Mouse (Mus musculus) ovary, adult 18-20 months (tissue): ENCODE data around the gene Smpd3.
A peak's percentile ranks its signal among the peaks of the same experiment; 100 is the strongest.
"Not testable (repeated sequence)": the region's sequence is repeated elsewhere in the genome, so short reads cannot be mapped to it uniquely, and the experiment has no call there.

ENCODE experiments used
- DNase-seq: peaks from one replicate; pipeline ENCODE4 v3.0.0; 2022; ENCODE audit warnings: low spot score, mixed read lengths

Gene Smpd3

GRCm38 (mm10) chr8:106326624-106327023, 11.2 kb downstream of the Smpd3 start:
- DNase-seq = no peak

- DNase-seq = no peak
Measured at GRCm38 (mm10) chr8:106321434-106321833, 16.4 kb downstream of the Smpd3 start.

DNA sequence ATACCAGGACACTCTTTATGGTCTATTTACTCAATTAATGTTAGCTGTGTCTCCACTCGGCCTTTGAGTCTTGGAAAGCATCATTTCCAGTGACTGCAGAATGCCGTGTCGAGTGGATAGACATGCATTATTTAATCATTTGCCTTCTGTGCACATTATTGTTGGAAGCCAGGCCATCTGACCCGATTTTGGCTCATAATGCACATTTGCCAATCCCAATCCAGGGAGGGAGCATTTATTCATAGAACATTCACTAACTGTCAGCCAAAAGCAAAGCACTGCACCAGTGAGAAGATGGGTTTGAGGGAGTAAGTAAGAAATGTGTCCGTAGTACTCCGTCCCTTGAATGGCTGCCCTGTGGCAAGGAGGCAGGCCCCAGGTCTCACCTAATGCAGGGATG, 17.8 kb downstream of the Smpd3 start:
- no peak for DNase-seq

DNA sequence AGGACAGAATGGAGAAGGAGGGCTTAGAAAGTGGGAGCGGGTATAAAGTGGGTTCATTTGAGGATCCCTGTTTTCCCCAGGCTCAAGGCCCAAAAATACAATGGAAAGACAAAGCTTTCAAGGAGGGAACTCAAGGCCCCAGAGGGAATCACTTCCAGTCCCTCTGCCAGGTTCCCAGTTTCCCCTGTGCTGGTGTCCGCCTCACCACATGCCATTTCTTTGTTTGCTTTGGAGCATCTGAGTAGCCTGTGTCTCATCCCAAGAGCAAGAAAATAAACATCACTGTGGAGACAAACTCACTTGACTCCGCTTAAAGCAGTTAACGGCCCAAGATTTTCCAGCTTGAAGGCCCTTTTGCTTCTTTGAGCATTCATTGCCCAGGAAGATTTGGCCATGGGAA, 20.7 kb downstream of the Smpd3 start:
- DNase-seq = no peak

DNA sequence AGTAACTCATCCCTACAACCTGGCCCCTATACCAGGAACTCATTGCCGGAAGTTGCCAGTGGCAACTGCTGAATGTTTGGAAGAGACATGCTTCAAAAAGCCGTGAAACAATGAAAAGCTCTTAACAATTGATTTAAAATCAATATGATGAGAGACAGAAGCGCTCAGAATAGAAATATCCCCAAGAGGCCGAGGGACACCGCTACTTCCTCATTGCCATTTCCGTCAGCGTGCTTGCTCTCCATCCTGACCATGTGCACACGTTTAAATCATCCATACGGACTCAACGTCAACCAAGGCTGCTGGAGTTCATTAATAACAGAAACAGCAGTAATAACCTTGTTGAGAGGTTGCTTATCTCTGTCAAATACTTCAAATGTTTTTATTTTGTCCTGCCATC, 21.3 kb downstream of the Smpd3 start:
- DNase-seq = no peak

DNA sequence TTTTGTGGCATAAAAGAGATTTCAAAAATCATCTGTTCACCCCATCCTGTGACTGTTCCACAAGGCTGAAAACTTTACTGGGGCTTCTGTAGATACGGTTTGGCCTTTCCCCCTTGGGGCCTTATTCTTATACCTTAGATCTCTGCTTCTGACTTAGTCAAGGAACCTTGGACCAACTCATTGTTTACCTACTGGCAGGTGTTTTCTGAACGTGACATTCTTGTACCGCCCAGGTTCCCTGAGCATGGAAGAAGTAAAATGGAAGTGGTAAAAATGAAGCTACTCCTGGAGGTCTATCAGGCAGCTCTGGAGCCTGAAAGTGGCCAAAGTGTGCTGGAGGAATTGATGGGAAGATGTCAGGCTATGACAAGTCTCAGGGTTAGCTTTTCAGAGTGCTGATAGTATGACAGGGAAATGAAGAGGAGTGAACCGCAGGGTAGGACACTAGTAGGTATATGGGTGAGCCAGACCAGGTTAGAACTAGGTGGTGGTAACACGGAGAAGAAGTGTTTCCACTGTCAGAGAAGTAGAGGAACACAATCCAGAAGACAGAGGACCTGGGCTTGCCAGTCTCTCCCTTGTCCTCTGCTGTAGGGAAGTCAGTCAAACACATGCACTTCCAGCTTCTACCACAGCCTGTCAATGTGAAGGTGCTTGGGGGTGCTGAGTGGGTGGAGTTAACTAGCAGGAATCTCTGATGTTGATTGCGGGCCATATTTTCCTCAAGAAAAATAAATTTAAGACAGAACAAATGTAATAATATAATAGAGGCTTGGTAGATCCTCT, 22.2 kb downstream of the Smpd3 start:
- no peak for DNase-seq

- no peak for DNase-seq
Measured at GRCm38 (mm10) chr8:106313799-106314198, 24.0 kb downstream of the Smpd3 start.

DNA sequence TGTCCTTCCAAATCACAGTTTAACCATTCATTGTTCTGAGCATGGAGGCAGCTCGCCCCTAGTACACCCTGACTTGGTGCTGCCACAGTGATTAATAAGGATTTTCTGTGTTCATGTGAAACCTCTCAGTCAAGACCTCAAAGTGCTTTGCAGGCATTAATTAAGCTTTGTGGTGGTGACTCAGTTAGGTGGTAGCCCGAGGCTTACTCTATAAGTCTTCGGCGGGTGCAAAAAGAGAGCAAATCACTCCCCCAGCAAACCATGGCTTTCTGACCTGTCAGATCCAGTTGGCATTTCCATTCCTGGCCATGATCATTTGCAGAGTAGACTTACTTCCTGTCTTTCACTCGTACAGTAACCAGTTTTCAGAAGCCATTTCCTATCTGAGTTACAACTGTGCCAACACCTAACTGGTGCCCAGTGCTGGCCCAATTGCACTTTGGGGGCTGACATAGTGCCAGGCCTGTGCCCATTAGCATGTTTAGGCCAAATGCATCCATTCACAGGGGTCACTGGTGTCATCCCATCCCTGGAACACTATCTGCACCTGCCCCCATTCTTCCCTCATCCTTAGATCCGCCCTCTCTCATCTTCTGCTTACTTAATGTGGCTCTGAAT, 24.6 kb downstream of the Smpd3 start:
- DNase-seq = no peak

DNA sequence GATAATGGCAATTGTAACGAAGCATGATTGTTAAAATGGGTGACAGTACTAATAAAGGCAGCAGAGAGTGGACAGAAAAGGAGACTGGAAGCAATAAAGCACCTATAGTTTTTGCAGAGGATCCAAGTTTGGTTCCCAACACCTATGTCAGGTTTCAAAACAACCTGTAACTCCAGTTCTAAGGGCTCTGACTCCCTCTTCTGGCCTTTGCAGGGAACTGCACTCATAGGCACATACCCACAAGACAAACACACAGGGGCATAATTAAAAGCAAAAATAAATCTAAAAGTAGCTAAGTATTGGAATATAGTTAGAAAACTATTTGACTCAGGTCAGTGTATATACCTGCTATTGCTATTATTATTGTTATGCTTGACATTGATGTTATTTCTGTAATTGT, 25.8 kb downstream of the Smpd3 start:
- DNase-seq = no peak

DNA sequence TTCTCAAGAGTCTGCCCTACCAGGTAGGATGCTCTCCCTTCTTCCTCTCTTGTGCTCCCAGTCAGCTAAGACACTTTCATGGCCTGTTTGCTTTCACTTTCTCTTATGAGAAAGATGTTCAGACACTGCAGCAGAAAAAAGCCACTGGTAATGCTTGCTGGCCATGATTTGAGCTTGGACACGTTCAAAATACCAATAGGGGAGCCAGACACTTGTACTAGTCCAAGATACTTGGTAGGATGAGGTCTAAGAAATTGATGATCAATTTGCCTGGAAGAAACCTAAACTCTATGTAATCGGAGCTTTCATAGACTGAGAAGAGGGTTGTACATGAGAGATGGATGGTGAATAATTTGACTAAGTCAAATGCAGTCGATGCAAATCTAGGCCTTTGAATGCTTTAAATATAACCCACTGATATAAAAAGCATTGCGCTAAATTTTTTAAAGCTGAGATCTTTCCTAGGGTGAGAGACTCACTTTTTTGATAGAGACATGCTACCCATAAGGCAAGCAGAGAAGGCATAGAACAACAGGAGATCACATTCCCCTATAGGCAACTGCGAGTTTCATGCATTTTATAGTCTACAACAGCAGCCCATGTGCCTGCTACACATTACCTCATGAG, 27.6 kb downstream of the Smpd3 start:
- DNase-seq = no peak

DNA sequence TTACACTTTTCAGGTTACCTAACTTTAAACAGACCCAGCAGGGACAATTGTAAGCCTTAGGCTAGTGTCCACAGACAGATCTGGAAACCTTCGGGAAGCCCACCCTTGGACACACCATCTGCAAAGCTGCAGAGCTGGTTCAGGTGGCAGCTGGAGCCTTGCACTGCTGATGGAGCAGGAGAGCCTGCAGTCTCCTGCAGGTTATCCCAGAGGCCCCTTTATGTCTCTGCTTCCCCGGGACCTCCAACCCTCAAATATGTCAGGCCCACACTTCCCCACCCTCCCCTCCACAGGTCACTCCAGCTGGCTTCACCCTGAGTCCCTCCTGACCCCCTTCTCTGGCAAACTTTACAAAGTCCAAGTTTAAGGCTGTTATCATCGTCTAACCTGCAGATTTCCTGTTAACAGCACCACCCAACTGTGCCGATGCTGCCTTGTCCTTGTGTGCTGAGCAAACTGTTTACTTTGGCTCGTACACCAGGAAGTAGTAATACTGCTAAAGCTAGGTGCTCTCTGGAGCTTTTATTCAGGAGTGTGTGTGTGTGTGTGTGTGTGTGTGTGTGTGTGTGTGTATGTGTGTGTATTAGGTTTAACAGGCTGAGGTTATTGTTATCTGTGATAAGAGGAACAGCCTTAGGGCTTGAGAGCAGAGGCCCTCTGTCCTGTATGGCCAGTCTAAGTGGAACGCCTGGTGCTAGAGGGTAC, 29.6 kb downstream of the Smpd3 start:
- peak; percentile 8 for DNase-seq

GRCm38 (mm10) chr8:106307586-106307985, 30.2 kb downstream of the Smpd3 start:
- no peak for DNase-seq

DNA sequence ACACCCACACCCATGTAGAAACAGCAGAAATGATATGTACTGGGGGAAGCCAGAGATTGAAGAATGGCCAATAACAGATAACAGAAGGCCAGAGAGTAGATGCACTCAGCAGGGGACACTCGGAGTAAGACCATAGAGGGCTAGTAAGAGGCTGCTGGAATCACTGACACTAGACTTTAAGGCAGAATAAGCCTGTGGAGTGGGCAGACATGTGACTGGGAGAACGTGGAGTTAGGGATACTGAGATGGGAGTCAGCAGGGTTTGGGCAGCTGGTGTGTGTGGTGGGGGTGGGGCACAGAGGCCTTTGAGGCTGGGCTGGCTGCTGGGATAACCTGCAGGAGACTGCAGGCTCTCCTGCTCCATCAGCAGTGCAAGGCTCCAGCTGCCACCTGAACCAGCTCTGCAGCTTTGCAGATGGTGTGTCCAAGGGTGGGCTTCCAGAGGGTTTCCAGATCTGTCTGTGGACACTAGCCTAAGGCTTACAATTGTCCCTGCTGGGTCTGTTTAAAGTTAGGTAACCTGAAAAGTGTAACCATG, 31.0 kb downstream of the Smpd3 start:
- DNase-seq = not testable (repeated sequence)

DNA sequence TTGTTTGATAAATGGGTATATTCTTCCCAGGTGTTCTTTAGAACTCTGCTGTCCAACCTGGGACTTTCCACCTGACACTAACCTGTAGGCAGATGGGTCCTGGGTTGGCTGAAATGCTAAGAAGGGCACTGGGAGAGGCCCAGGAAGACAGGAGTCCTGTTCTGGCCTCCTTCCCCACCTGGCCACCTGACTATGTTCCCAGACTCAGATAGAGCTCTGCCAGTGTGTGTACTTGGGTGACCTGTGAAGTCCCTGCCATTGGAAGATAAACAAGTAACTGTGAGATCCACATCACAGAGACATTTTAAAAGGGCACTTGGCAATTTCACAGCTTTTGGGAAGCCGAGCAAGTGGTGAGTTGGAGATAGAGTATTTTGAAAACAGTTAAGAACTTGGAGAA, 31.7 kb downstream of the Smpd3 start:
- no peak for DNase-seq

DNA sequence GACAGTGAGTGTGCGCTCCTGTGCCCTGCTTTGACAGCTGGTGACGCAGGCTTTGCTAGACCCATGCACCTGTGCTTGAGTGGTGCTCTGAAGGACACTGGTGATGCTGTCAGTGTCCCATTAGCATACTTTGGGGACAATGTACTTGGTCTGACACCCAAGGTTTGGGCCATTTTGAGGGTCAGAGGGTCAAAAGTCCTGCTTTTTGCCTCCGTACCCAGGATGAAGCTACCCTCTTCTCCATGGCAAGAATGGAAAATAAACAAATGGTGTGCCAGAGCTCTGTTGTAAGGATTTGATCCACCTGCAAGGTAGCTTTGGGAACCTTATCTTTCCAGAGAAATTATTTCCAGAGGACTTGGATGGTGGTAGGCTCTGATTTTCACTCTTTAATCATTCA, 32.5 kb downstream of the Smpd3 start:
- no peak for DNase-seq

- no peak for DNase-seq
Measured at GRCm38 (mm10) chr8:106304321-106304720, 33.5 kb downstream of the Smpd3 start.

DNA sequence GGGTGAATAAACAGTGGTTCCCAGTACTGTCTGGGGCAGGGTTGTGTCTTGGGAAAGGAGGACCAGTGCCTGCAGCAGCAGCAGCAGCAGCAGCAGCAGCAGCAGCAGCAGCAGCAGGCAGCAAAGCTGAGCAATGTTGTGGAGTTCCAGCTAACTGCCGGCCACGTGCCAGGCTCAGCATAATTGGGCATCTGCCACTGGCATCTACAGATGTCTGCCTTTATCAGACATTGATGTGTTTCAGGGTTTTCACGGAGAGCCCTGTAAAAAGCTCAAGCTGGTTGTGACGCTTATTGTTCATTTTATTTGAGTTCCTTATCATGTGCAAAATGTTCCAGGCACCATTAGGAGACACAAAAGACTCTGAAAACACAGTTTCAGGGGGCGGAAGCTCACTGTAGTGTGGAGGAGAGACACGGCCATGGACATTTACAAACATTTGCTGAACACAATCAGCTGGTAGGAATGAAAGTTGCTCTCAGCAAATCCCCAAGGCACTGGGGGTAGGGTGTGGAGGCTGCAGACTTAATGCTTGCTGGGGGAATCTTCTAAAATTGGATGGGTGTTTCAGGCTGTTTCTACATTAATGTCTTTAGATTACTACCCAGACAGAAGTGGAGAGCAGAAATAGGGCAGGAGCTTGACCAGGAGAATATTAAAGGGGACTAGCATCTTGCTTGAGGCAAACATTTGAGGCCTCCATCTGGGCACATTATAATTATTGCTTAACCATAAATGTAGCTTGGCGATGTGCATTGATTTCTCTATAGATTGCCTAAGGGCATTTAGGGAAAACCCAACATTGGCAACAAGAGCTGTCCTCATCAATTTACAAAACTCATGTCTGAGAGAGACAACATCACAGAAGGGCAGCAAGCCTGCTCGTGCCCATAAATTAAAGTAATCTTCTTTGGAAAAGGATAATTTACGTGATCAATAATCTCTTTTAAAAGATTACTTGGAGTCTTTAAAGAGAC, 36.8 kb downstream of the Smpd3 start:
- no peak for DNase-seq

- no peak for DNase-seq
Measured at GRCm38 (mm10) chr8:106299686-106300085, 38.1 kb downstream of the Smpd3 start.

DNA sequence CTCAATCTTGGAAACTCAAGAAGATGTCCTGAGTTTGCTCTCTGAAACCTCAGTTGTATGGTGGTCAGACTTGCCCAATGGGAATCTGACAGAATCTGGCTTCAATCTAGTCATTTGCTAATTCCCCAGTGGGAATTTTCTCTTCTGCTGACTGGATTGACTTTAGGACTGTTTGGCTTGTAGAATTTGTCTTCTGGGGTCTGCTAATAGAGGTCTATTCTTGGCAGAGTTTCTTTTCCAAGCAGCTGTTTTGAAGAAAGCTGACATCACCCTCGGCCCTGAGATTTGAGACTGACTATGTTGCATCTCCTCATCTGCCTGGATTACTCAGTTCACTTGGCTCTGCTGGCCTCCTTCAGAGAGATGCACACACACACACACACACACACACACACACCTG, 38.9 kb downstream of the Smpd3 start:
- no peak for DNase-seq

GRCm38 (mm10) chr8:106298261-106298660, 39.5 kb downstream of the Smpd3 start:
- DNase-seq = no peak
